Mouse (Mus musculus): ENCODE data around the gene Fryl.
A peak's percentile ranks its signal among the peaks of the same experiment; 100 is the strongest.

The Fryl gene

DNA sequence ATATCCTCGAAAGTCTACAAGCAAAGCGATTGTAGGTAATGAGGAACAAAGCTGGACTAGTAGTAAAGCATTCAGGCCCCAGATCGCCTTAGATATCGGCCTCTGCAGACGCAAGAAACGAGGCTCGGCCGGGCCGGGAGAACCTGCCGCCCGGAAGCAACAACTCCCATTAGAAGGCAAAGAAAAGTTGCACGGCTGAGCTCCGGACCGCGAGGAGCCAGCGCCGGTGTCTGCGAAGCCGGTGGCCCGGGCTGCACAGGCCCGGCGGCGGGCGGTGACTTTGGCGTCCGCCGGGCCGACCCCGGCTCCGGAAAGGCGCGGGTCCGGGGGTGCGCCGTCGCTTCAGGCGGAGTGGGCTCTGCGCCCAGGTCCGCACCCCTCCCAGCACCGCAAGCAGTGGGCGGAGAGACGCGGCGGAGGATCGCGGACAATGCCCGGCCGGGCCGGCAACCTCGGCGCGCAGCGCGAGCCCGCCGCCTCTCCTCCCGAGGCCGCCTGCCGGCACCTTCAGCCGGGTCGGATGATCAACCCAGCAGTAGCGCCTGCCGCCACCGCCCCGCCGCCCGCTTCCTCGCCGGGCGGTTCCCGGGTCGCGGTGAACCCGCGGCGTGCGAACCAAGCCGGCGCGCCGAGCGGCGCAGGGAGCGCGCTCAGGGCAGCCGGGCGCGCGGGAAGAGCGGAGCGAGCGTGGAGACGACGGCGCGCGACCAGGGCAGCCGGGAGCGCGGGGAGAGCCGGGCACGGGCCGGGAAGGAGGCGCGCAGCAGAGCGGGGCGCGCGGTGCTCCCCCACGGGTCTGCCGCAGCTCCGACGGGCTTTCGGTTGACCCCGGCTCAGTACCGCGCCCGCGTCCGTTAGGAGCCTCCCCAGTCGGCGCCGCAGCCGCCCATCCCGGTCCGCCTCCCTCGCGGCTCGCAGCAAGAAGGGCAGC is 833 bp downstream of the Fryl start:
- DNase-seq = peak; percentile 56 to 83

DNA sequence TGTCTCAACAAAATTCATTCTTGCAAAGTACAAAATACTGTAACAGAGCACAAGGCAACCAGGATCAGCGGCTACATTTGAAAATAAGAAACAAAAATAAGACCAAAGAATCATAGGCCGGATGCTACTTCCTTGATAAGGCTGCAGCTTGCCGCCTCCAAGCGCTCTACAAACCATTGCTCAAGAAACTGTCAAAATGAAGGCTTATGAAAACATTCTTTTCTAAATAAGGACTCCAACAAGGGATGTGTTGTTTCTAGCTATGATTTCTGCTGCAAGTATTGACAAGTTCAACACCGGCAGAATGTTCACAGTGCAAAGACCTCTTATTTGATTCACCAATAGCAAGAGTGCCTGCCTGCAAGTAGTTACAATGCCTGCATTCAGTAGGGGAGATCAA is 1.8 kb downstream of the Fryl start:
- DNase-seq = no peak

- DNase-seq = no peak
These were observed 3.7 kb downstream of the Fryl start for GRCm38 (mm10) chr5:73252739-73253138.

DNA sequence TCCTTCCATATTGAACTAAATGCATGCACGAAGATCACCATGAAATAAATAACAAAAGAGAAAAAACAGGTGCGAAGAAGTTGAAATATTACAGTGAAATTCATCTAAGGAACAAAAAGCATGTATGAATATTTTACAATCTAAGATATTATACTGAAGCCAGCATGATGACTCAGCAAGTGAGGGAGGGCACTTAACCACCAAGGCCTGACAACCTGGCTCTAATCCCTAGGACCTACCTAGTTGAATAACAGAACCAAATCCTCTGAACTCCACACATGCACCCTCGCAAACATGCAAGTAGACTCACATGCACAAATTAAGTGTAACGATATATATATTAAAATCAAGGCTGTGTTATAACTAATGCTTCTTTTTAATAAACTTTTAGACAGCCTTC is 7.1 kb downstream of the Fryl start:
- no peak for DNase-seq

- DNase-seq = no peak
These were observed 8.2 kb downstream of the Fryl start for GRCm38 (mm10) chr5:73248211-73248610.

- DNase-seq = no peak
These were observed 10.0 kb downstream of the Fryl start for GRCm38 (mm10) chr5:73246414-73246813.

GRCm38 (mm10) chr5:73244403-73244802 is 12.0 kb downstream of the Fryl start:
- no peak for DNase-seq

DNA sequence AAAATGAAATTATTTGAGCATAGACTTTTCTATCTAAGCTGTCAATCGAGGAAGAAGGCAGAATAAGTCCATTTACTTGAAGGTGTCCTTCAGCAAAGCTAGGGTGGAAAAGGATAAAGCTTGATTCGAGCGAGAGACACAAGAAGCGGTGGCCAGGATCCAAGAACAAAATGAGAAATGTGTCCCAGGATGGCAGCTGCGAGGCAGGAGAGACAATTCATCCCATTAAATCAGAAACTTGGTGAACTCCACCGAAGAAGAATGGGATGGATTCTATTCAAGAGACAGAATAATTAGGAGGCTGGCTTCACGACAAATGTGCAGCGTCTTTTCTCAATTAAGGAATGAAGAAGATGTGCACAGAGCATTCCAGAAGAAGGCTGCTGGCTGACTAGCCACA is 14.5 kb downstream of the Fryl start:
- peak; percentile 28 to 35 for DNase-seq

GRCm38 (mm10) chr5:73241332-73241731 is 15.1 kb downstream of the Fryl start:
- no peak for DNase-seq

DNA sequence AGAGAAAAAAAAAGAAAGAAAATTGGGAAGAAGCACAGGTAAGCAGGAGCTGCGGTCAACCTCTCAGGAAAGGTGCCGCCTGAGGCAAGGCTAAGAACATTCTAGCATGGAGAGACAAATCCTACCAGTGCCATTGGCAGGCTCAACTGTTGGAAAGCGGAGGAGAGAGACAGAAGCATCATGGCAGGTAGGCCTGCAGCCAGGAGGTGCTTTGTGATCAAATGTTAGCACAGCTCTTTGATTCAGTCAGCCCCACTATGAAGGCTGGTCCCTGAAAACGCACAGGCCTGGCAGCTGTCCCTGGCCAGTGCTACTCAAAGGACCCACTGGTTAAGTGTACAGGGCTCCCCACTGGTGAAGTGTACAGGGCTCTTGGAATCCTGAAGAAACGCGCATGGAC is 16.0 kb downstream of the Fryl start:
- DNase-seq = no peak

DNA sequence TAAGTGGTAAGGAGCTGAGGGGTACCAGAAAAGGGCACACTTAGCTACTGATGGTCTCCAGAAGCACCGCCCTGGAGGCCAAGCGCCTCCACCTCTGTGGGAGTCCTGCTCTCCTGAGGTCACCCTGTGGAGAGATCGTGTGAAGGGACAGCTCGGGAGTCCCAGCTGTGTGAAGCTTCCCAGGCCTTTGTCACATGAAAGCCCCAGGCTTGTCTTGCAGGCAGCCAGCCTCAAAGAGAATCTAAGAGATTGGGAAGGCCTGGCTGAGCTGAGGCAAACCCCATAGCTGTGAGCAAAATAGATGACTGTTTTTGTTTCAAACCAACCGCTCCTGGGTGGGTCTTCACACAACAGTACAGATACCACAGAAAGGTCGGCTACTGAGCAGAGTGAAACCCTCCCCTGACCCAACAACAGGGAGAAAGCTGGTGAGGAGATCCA is 19.5 kb downstream of the Fryl start:
- no peak for DNase-seq

DNA sequence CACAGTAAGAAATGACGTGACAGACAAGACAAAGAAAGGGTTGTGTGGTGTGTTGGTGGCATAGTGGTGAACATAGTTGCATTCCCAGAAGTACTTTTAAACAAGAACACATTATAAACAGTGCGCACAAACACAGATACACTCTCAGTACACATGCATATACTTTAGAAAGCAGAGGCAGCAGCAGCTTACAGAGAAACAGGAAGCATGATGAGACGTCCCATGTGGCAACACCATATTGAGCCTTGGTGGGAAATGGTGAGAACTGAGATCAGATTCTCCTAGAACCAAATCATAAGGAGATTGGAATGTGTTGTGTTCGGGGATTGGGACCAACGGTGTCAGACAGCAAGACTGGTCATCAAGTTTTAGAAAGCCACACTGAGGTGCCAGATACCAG is 21.2 kb downstream of the Fryl start:
- no peak for DNase-seq

GRCm38 (mm10) chr5:73233018-73233881 is 23.2 kb downstream of the Fryl start:
- no peak for DNase-seq

GRCm38 (mm10) chr5:73232267-73232666 is 24.2 kb downstream of the Fryl start:
- DNase-seq = no peak

DNA sequence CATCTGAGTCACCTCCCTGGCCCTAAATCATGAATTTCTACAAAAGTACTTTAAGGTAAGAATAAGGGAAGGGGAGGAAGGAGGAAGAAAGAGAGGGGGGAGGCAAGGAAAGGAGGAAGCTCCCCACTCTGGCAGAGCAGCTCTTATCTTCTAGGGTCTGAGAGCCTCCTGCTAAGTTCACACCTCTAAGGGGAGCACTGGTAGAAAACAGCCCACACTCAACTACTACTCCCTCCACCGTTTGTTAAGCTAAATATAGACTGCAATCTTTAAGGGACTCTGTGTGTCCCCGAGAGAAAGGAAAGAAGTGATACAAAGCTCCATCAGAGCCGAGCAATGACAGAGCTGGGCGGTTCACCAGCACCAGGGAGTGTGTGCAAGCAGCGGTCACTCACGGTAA is 24.6 kb downstream of the Fryl start:
- no peak for DNase-seq

DNA sequence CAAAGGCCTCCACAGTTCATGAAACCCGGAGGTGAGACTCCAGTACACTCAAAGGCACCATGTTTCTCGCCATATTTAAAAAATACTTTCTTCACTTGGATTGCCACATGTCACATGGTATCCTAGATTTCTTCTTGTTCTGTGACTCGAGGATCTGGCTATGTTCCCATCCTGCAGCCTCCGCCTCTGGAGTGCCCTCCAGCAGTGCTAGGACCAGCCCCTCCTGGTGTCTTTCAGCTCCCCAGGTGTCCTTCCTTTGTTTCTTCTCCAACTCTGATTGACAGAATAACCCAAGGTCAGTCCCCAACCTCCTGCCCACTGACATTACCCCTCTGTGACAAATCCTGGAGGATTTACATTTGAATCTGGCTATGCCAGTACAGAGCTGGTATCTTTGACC is 26.2 kb downstream of the Fryl start:
- DNase-seq = no peak

DNA sequence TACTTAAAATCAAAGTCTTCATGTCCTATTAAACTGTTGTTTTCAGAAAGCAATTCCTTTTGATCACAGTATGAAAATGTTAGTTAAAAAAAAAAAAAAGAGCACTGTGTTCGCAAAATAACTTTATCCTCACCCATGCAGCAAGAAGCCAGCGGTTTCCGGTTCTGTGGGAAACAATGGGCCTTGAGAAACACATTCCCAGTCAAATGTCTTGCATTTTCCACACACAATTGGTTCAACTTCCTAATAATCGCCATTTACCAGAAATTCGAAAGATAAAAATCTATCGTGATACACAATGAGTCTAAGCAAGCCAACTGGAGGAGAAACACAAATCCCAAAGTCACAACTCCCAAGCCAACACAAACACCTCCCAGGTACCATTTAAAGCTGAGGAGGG is 27.0 kb downstream of the Fryl start:
- DNase-seq = no peak

- DNase-seq = no peak
These were observed 27.9 kb downstream of the Fryl start for GRCm38 (mm10) chr5:73228291-73229049.

GRCm38 (mm10) chr5:73227518-73228101 is 28.8 kb downstream of the Fryl start:
- no peak for DNase-seq

DNA sequence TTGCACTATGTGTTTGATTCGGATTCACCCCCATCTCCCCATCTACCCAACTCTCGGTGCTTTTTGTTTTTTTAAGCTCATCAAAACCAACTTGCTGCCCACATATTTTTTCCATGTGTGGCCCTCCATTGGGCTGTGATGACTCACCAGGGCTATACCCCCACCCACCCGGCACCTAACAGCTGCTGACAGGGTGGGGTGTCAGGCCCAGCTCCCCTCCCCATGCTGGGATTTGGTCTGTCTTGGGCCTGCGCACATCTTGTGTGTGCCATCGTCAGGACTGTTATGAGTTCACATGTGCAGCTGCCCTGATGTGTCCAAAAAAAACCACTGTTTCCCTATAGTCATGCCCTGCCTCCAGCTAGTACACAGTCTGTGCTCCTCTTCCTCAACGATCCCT is 33.4 kb downstream of the Fryl start:
- no peak for DNase-seq

DNA sequence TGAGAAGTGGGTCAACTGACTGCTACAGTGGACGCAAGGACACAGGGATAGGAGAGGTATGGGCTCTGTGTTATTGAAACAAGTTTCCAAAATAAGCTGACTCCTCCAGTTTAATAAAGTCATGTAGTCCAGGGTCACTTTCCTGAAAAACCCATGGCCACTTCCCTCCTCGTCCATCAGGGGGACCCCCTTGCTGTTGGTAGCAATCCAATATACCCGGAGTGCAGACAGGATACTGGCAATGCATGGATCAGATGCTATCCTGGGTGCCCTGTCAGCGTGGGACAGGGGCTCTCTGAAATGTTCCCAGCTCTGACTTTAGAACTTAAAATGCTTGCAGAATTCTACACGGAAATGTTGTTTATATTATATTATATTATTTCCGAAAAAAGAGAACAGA is 34.0 kb downstream of the Fryl start:
- DNase-seq = no peak

GRCm38 (mm10) chr5:73221826-73222225 is 34.6 kb downstream of the Fryl start:
- DNase-seq = no peak

DNA sequence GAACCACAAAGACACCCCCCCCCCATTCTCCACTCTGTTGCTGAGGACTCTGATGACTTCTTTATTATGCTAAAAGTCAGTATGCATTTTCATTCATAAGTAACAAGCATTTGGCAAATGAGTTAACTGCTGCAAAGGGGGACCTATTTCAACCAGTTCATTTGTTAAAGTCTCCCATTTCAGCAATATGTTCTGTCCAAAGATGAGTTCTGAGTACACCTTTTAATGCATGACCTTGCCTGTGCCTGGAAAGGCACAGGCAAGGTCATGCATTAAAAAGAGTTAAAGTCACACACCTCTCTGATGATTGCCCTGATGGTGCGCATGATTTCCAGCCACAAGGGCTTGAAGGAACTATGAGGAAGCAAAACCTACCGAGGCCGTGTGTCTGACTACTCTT is 36.7 kb downstream of the Fryl start:
- no peak for DNase-seq
